Mouse (Mus musculus) midbrain, embryonic 11.5 days (tissue): Measurements from ENCODE around the gene Acer3. TPM values are rescaled to one million over a fixed set of nuclear protein-coding genes. Genes with fewer than 3 reads are reported as not detected.
"Not testable (repeated sequence)": the region's sequence is repeated elsewhere in the genome, so short reads cannot be mapped to it uniquely, and the experiment has no call there.

ENCODE experiments used
- ATAC-seq: fragments of 200-750 bp; cut with Nextera tagmentation; 2 replicates; pipeline ENCODE4 v1.8.0; 2017; ENCODE audit warnings: moderate TSS enrichment, moderate library complexity; ENCODE audit not compliant: low FRiP score
- DNase-seq: peaks from one replicate; pipeline ENCODE4 v3.0.0; 2015; ENCODE audit warnings: low spot score; ENCODE audit errors: missing footprints
- H3K27ac ChIP-seq: fragments of 300-500 bp; sonication (generic); 2 replicates; pipeline ENCODE4 v1.5.1; 2014; ENCODE audit warnings: low read depth, low read length
- H3K27me3 ChIP-seq: fragments of 300-500 bp; sonication (generic); 2 replicates; pipeline ENCODE4 v1.6.1; 2014; ENCODE audit warnings: mild to moderate bottlenecking, low read length, moderate library complexity, mixed read lengths; ENCODE audit not compliant: control insufficient read depth, insufficient read depth
- H3K36me3 ChIP-seq: fragments of 300-500 bp; sonication (generic); 2 replicates; pipeline ENCODE4 v1.6.1; 2014; ENCODE audit warnings: mild to moderate bottlenecking, low read length, moderate library complexity, mixed read lengths; ENCODE audit not compliant: control insufficient read depth, insufficient read depth
- H3K4me1 ChIP-seq: fragments of 300-500 bp; sonication (generic); 2 replicates; pipeline ENCODE4 v1.6.1; 2014; ENCODE audit warnings: low read length; ENCODE audit not compliant: control insufficient read depth, insufficient read depth
- H3K4me2 ChIP-seq: fragments of 300-500 bp; sonication (generic); 2 replicates; pipeline ENCODE4 v1.6.1; 2014; ENCODE audit warnings: mild to moderate bottlenecking, moderate library complexity
- H3K4me3 ChIP-seq: fragments of 300-500 bp; sonication (generic); 2 replicates; pipeline ENCODE4 v1.5.1; 2014; ENCODE audit warnings: low read depth, low read length
- H3K9ac ChIP-seq: fragments of 300-500 bp; sonication (generic); 2 replicates; pipeline ENCODE4 v1.6.1; 2014; ENCODE audit warnings: low read length
- H3K9me3 ChIP-seq: fragments of 300-500 bp; sonication (generic); 2 replicates; pipeline ENCODE4 v1.6.1; 2016; ENCODE audit warnings: low read length; ENCODE audit not compliant: control insufficient read depth
- WGBS: fragments of 180-500 bp; shearing (Covaris S2); extraction: QIAGEN DNeasy Blood & Tissue Kit; methylation state at CpG from one replicate; pipeline ENCODE4 v1.1.7; 2014; 5-methylcytosine and 5-hydroxymethylcytosine counted together
- polyA plus RNA-seq: library from polyadenylated mRNA; unstranded; fragments of >200 nt; fragmentation: Nextera tagmentation; extraction: Ambion mirVana; gene quantifications from 2 replicates; pipeline ENCODE4 v1.2.1, GENCODE M21; 2014

The Acer3 gene
- polyA plus RNA-seq, 1 experiment from 2014 or later: 16.6 TPM

- Histone ChIP-seq H3K36me3 (no peaks in the 10 kb centered on the region), H3K4me3 (no peak overlapping the region), H3K9me3 (no peaks in the 10 kb centered on the region; the same call in 1 of the 2 replicates), H3K4me1 (no peaks in the 10 kb centered on the region), H3K4me2 (no peak overlapping the region), H3K27ac (no peak overlapping the region), H3K9ac (no peak overlapping the region), H3K27me3 (no peaks in the 10 kb centered on the region)
- DNase-seq (no peak), ATAC-seq (no peak)
These were observed 44.7 kb downstream of the Acer3 start for GRCm38 (mm10) chr7:98276263-98276662.

GRCm38 (mm10) chr7:98268166-98268565, 52.8 kb downstream of the Acer3 start:
- H3K4me1 ChIP-seq, ATAC-seq, H3K4me3 ChIP-seq, DNase-seq, H3K27me3 ChIP-seq, H3K9me3 ChIP-seq, H3K27ac ChIP-seq, H3K36me3 ChIP-seq, H3K9ac ChIP-seq: not testable (repeated sequence)
- 15% methylated on average over 15 of the region's 15 CpGs for WGBS
- 0 out of 2 replicates have a peak overlapping the region, but pooled peaks have one; percentile 4 for H3K4me2 ChIP-seq

GRCm38 (mm10) chr7:98252520-98252919, 68.5 kb downstream of the Acer3 start:
- no peaks in the 10 kb centered on the region for H3K36me3 ChIP-seq
- H3K27me3 ChIP-seq: no peaks in the 10 kb centered on the region

GRCm38 (mm10) chr7:98236686-98237359, 84.2 kb downstream of the Acer3 start:
- Histone ChIP-seq H3K9me3 (no peaks in the 10 kb centered on the region), H3K9ac (no peak overlapping the region), H3K4me1 (no peaks in the 10 kb centered on the region), H3K27ac (no peak overlapping the region), H3K4me2 (no peak overlapping the region), H3K36me3 (no peaks in the 10 kb centered on the region), H3K27me3 (no peaks in the 10 kb centered on the region), H3K4me3 (no peak overlapping the region)
- DNase-seq (no peak), ATAC-seq (no peak)
- 90% methylated on average over 3 of the region's 3 CpGs for whole genome bisulfite sequencing

More at GRCm38 (mm10) chr7:98252520-98252919, 68.5 kb downstream of the Acer3 start:
- no peak for DNase-seq
- no peak overlapping the region for H3K9ac ChIP-seq
- WGBS: 93% methylated on average over 2 of the region's 2 CpGs
- no peak overlapping the region for H3K4me3 ChIP-seq
- H3K9me3 ChIP-seq: no peaks in the 10 kb centered on the region
- H3K4me2 ChIP-seq: no peak overlapping the region
- no peak overlapping the region for H3K27ac ChIP-seq
- no peaks in the 10 kb centered on the region for H3K4me1 ChIP-seq
- ATAC-seq: no peak

GRCm38 (mm10) chr7:98223796-98224195, 97.2 kb downstream of the Acer3 start:
- H3K27ac ChIP-seq: no peak overlapping the region
- ATAC-seq (no peak), DNase-seq (no peak)
- H3K27me3 ChIP-seq: no peaks in the 10 kb centered on the region
- no peaks in the 10 kb centered on the region for H3K36me3 ChIP-seq
- no peak overlapping the region for H3K9ac ChIP-seq
- WGBS: 92% methylated on average over 4 of the region's 4 CpGs
- H3K4me2 ChIP-seq: no peak overlapping the region
- H3K4me1 ChIP-seq: no peaks in the 10 kb centered on the region
- no peak overlapping the region for H3K4me3 ChIP-seq
- H3K9me3 ChIP-seq: no peaks in the 10 kb centered on the region

GRCm38 (mm10) chr7:98216713-98217112, 104.3 kb downstream of the Acer3 start:
- no peak overlapping the region for H3K27ac ChIP-seq
- no peak overlapping the region for H3K4me2 ChIP-seq
- DNase-seq: peak; percentile 21
- no peaks in the 10 kb centered on the region for H3K9me3 ChIP-seq
- H3K36me3 ChIP-seq: no peaks in the 10 kb centered on the region
- H3K4me3 ChIP-seq: no peak overlapping the region
- no peaks in the 10 kb centered on the region for H3K27me3 ChIP-seq
- no peak overlapping the region for H3K9ac ChIP-seq
- no peaks in the 10 kb centered on the region for H3K4me1 ChIP-seq
- ATAC-seq: no peak

GRCm38 (mm10) chr7:98202946-98203345, 118.1 kb downstream of the Acer3 start:
- H3K27me3 ChIP-seq: no peaks in the 10 kb centered on the region

GRCm38 (mm10) chr7:98201493-98202028, 119.4 kb downstream of the Acer3 start:
- DNase-seq (peak; percentile 57), ATAC-seq (no peak)
- no peaks in the 10 kb centered on the region for H3K4me1 ChIP-seq
- H3K4me3 ChIP-seq: no peak overlapping the region
- H3K27me3 ChIP-seq: peaks cover under 1% of the 10 kb centered on the region; the same call in 1 of the 2 replicates
- no peaks in the 10 kb centered on the region for H3K9me3 ChIP-seq
- WGBS: 82% methylated on average over 5 of the region's 5 CpGs
- H3K27ac ChIP-seq: no peak overlapping the region
- H3K9ac ChIP-seq: no peak overlapping the region
- no peak overlapping the region for H3K4me2 ChIP-seq
- H3K36me3 ChIP-seq: no peaks in the 10 kb centered on the region

More at GRCm38 (mm10) chr7:98202946-98203345, 118.1 kb downstream of the Acer3 start:
- DNase-seq (peak; percentile 79), ATAC-seq (no peak)
- Histone ChIP-seq H3K27ac (no peak overlapping the region), H3K9ac (no peak overlapping the region), H3K4me1 (no peaks in the 10 kb centered on the region), H3K9me3 (no peaks in the 10 kb centered on the region), H3K36me3 (no peaks in the 10 kb centered on the region), H3K4me2 (no peak overlapping the region), H3K4me3 (no peak overlapping the region)
- 76% methylated on average over 4 of the region's 4 CpGs for WGBS

- Histone ChIP-seq H3K27me3 (peaks cover 11% of the 10 kb centered on the region), H3K9ac (no peak overlapping the region), H3K4me2 (no peak overlapping the region), H3K4me3 (no peak overlapping the region), H3K4me1 (no peaks in the 10 kb centered on the region), H3K27ac (no peak overlapping the region), H3K36me3 (no peaks in the 10 kb centered on the region), H3K9me3 (no peaks in the 10 kb centered on the region)
- 92% methylated on average over 3 of the region's 3 CpGs for WGBS
- DNase-seq (peak; percentile 1), ATAC-seq (no peak)
These were observed 120.6 kb downstream of the Acer3 start for GRCm38 (mm10) chr7:98200396-98200795.
